Mouse (Mus musculus) layer of hippocampus, adult 2 months (tissue): ENCODE data around the gene Zfp981. TPM values are rescaled to one million over a fixed set of nuclear protein-coding genes. Genes with fewer than 3 reads are reported as not detected.
"Not testable (repeated sequence)": the region's sequence is repeated elsewhere in the genome, so short reads cannot be mapped to it uniquely, and the experiment has no call there.

Source experiments
- DNase-seq, 2 experiments: peaks; one replicate each; pipeline ENCODE4 v3.0.0; 2022; ENCODE audit warnings: low spot score in 2 of 2
- H3K27ac ChIP-seq: fragments of 200-600 bp; 2 replicates; pipeline ENCODE4 v1.8.1; 2022
- H3K4me3 ChIP-seq: fragments of 200-600 bp; 2 replicates; pipeline ENCODE4 v1.8.1; 2022; ENCODE audit warnings: mild to moderate bottlenecking
- CTCF ChIP-seq: fragments of 200-600 bp; conservative IDR thresholded peaks from 2 replicates; pipeline ENCODE4 v1.8.1; 2022; ENCODE audit warnings: antibody characterized with exemption, mild to moderate bottlenecking, moderate library complexity
- long read RNA-seq, 2 experiments: library from polyadenylated mRNA; stranded (forward); transcript quantifications; one replicate each; pipeline ENCODE4 v2.0.0; 2021; ENCODE audit warnings: borderline mapping rate in 2 of 2
- total RNA-seq, 2 experiments: library from RNA; stranded (reverse); gene quantifications; 2 replicates each; pipeline ENCODE4 v1.2.3; 2021

Gene Zfp981
- total RNA-seq = under 1 TPM in 1 of 2 experiments, not detected in 1; 0.20 TPM
- long read RNA-seq, experiment 1, partial matches to known transcripts = 2 of 10 reads
- long read RNA-seq, experiment 1, other reads (novel, unspliced or antisense) = 8 of 10 reads
- long read RNA-seq, experiment 2, partial matches to known transcripts = 0 of 18 reads
- long read RNA-seq, experiment 2, other reads (novel, unspliced or antisense) = 18 of 18 reads

DNA sequence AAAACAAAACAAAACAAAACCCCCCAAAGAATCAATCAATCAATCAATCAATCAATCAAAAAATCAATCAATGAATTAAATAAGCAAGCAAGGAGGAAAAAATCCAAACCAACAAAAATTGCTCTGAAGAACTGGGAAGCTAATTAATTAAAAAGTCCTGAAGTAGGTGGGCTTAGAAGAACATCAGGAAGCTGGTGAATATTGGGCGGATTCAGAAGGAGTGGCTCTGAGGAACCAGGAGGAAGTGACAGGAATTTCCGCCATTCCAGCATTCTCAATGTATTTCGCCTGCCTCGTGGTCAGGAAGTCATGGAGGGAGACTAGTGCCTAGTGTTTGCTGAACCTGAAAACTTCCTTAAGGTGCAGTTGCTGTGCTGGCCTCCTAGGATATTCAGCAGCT lies at the start of gene Zfp981:
Gene Zfp981 (plus strand): TSS at position 301 of the 400 bp plus-strand sequence.
- DNase-seq, H3K27ac ChIP-seq, H3K4me3 ChIP-seq: not testable (repeated sequence)

DNA sequence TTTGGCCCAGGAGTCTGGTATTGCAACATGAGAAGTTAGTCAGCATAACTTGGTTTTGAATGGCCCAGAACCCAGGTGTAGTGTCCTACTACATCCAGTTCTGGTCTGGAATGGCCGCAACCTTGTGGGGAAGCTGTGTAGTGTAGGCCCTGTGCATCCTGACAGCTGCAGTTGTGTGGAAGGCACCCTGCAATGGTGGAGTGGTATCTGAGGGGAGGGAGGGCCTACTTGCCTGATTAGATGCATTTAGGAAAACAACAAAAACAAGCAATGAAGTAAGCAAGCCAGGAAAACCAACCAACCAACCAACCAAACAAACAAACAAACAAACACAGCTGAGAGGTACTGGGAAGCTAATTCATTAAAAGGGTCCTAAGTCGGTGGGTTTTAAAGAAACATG lies 49.3 kb upstream of the Zfp981 start:
- not testable (repeated sequence) for DNase-seq, H3K4me3 ChIP-seq, H3K27ac ChIP-seq

DNA sequence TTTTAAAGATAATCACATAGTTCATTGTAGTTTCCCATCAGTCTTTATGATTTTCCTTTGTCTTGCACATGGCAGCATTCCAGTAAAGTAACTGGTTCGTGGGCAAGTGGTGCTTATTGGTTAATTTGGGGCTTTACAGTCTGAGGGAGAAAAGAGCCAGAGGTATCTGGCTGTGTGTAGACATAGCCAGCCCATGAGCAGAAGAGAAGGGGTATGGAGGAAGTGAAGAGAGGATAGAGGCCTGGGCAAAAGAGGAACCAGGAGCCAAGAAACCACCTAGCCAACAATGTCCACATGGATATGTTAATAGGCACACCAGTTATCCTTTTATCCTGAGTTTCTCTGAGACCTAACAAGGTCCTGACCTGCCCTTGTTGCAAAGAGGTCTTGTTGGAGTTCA lies 47.7 kb upstream of the Zfp981 start:
- not testable (repeated sequence) for DNase-seq, H3K27ac ChIP-seq, H3K4me3 ChIP-seq

DNA sequence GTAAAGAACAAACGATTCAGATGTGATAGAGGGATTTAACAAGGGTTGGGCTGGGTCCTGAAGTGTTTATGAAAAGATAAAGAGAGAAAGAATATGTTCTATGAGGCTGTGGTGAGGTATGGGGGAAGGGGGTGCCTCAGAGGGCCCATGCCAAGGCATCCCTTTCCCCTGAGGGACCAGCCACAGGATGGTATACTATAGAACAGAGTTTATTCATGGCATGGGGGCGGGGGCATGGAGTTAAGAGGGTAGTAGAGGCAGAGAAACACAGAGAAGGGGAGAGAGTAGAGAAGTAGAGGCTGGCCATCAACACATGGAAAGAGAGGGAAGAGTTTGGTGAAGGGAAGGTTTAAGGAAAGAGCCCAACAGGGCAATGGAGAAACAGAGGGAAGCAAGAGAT lies 46.9 kb upstream of the Zfp981 start:
- no peak for TF ChIP-seq CTCF
- no peak overlapping the region for H3K27ac ChIP-seq
- H3K4me3 ChIP-seq = no peak overlapping the region
- DNase-seq = no peak

DNA sequence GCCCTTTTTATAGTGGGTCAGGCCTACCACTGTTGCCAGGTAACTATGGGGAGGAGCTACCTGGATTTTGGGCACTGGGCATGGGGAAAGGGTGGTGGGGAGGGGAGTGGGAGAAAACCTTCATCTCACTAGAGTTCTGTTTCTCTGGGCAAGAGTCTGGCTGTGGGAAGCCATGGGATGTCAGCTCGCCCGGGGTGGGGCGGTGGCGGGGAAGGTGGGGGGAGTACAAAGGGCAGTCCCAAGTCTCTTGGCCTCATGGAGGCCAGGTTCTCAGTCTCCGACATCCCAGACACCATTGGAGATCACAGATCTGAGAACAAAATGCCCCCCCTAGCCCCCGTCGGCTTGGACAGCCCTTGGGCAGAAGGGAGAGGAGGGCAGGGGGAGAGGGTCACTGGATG lies 46.5 kb upstream of the Zfp981 start:
- DNase-seq = no peak
- Histone ChIP-seq H3K27ac (no peak overlapping the region), H3K4me3 (no peak overlapping the region)
- TF ChIP-seq CTCF = no peak

DNA sequence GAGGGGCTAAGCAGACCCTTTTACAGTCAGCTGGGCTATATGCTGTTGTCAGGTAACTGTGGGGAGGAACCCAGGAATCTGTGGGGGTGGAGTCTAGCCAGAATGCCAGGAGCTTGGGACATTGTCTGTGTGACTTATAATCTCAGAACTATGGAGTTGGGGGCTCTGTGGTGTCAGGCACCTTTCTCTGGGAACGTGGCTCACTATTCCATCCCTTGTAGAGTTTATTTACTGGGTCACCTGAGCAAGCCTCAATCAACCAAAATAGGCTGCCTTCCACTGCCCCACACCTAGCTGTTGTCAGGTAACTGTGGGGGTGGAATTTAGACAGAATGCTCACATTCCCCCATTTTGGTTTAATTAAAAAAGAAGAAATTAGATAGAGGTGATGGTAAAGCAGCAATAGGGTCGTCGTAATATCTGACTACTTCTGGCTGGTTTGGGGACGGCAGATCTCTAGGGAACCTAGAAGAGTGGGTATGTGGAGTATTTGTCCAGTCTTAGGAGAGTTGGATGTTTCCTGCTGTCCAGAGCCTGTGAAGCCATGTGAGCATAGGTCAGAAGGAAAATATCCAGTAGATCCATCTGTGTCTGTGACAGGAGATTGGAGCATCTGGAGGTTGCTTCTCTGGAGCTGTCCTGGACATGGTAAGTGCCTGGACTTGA lies 45.6 kb upstream of the Zfp981 start:
- TF ChIP-seq CTCF = no peak
- no peak for DNase-seq
- H3K27ac ChIP-seq = no peak overlapping the region
- no peak overlapping the region for H3K4me3 ChIP-seq

DNA sequence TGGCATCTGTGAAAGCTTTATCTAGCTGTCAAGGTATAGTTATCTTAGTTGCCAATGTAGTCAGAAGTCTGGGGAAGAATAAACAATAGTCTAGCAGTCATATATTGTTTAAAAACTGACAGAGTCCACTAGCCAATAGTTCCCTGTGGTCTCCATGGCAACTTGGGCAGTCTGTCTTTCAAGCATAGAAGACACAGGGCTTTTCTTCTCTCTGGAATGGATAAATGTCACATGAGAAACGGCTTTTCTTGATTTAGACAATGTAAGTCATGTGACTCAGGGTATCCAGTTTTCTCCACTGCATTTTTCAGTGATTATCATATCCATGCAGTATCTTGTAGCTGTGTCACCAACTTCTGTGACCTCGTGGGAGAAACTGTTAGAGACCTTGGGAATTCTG lies 44.7 kb upstream of the Zfp981 start:
- H3K27ac ChIP-seq = no peak overlapping the region
- DNase-seq = no peak
- H3K4me3 ChIP-seq = no peak overlapping the region
- TF ChIP-seq CTCF = no peak

DNA sequence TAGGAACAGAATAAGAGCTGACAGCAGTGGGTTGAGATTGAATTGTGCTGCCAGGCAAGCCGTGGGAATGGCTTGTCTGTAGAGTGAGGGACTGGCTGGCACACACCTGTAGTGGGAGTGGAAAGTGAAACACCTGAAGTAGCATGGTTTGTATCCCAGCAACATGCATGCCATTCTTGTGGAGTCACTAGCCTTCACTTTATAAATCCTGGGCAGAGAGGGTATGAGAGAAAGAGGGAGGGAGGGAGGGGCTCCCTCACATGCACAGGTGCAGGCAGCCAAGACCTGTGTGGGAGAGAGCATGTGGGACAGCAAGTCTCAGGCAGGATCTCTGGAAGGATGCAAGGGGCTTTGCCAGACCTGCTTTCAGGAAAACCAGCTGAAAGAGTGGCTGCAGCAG lies 44.1 kb upstream of the Zfp981 start:
- H3K27ac ChIP-seq = no peak overlapping the region
- no peak for DNase-seq
- no peak for TF ChIP-seq CTCF
- H3K4me3 ChIP-seq = no peak overlapping the region

DNA sequence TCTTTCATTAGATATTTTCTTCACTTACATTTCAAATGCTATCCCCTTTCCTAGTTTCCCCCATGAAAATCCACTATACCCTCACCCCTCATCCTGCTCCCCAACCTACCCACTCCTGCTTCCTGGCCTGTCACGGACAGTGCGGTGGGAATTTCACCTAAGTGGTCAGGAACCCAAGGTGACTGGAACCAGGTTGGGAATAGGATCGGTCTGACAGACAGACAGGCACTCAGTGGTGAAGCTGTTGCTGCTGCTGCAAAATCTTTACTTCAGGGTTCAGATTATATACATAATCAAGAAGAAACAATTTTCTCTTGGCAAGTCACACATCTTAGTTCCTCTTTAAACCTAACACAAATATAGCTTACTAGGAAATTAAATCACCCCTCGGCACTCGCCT lies 42.0 kb upstream of the Zfp981 start:
- not testable (repeated sequence) for H3K27ac ChIP-seq, DNase-seq, H3K4me3 ChIP-seq

DNA sequence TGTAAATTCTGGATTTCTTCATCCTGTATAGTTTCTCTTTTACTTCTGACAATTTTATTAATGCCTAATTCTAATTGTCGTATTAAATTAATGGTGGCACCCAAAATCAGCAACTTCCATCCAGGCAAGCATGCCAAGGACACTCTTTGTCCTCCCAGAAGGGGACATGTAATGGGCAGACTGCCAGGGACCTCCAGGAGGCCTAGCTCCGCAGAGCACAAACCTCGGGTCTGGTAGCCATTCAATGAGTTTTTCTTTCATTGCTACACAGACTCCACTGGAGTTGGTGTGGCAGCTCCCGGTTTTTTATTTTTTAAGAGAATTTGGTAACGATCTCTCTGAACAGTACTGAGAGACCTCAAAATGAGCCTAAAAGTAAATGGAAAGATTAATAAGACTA lies 41.1 kb upstream of the Zfp981 start:
- not testable (repeated sequence) for H3K4me3 ChIP-seq, DNase-seq, H3K27ac ChIP-seq

DNA sequence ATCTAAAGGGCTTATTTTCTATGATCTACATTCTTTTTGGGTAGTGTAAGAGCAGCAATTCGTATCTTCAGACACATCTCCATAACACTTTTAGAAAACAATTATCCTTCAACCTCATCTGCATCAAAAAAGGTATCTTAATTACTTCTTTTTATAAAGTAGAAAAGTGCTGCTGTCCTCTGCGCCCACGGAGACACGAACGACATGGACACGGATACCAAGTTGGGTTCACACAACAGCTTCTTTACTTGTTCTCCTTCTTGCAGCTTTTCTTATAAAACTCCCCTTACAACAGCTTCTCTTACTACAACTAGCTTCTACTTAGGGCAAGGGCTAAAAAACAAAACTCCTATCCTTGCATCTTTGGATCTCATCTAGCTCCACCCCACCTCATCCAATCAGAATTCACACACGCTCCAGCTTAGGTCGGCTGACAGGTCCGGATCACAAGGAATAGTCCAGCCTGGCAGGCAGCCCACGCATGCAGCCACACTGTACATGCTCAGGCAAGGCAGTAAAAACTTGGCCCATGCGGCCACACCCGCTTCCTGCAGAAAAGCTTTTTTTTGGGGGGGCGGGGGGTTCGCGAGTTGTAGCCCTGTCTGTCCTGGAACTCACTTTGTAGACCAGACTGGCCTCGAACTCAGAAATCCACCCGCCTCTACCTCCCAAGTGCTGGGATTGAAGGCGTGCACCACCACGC lies 38.0 kb upstream of the Zfp981 start:
- H3K27ac ChIP-seq, H3K4me3 ChIP-seq, DNase-seq: not testable (repeated sequence)

DNA sequence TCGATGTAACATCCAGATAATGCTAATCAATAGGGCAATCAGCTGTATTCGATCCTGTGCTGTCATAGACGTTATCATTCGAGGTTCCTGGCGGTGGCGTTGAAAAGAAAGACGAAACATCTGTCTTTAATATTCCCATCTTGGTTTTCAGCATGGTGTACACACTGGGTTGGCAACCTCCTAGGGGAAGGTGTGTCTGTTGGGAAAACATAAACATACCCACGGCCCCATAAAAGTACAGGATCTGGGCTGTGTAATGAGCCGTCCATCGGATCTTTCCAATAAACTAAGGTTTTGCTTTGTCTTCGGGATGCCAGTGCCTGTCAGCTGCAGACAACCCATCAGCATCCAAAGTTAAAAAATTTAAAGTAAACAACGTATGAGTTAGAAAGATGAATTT lies 31.8 kb upstream of the Zfp981 start:
- not testable (repeated sequence) for H3K27ac ChIP-seq, H3K4me3 ChIP-seq, DNase-seq

DNA sequence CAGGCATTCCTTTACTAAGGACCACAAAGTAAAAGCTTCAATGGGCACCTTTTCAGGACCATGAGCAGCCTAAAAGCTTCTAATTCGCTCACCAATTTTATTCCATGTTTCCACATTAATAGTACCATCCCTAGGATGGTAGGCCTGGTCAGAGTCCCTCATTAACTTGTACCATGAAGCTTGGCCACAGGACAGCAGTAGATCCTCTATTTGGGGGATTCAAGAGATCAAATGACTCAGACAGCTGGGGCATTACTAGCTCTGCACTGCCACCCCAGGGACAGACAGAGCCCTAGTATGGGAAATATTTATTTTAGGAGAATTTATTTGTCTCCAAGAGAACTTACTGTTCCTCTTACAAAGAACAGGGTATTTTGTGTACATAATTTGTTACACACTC lies 27.6 kb upstream of the Zfp981 start:
- DNase-seq, H3K27ac ChIP-seq, H3K4me3 ChIP-seq: not testable (repeated sequence)

DNA sequence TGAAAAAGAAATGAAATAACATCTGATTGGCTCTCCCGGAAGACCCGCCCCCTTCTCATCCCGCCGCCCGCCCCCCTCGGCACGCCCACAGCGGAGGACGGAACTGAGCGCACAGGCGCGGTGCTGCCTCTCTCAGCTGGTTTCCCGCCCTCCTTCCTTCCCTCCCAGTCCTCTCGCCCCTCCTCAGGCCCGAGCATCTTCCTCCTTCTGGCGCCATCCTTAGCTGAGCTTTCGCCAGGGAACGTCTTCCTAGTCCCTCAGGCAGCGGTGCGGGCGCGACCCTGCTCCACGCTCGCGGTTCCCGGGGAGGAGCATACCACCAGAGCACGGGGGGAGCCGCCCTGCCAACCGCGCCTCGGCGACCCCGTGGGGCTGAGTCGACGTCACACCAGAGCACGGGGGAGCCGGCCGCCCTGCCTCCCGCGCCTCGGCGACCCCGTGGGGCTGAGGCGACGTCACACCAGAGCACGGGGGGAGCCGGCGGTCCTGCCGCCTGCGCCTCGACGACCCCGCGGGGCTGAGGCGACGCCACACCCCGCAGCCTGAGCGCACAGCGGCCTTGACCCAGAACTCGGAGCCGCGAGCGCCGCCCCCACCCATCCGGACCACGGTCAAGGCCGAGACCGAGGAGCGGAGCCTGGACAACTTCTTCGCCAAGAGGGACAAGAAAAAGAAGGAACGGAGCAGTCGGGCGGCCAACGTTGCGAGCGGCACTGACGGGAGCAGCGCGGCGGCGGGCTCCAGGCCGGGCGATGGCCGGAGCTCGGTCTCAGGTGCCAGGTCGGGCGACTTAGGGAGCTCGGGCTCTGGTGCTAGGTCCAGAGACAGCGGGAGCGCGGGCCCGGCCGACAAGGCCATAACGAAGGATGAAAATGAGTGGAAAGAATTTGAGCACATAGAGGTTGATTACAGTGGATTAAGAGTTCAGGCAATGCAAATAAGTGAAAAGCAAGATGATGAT lies 26.8 kb upstream of the Zfp981 start:
- DNase-seq, H3K4me3 ChIP-seq, H3K27ac ChIP-seq: not testable (repeated sequence)

DNA sequence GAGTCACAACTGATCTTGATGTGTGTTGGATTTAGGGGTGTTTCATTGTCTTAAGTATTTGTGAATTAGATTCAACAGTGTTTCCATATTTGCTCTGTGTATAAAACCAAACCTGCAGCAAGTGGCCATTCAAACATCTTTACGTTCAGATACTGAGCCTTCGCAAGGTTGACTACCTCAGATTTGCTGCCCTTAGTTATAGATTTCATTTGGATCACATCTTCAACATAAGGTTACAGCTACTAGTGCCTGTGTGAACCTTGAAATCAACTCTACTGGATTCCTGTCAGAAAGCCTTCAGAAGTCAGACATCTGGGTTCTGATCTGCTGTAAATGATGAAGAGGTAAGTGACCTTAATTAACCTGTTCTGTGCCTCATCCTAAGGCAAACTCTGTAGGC lies 25.6 kb upstream of the Zfp981 start:
- not testable (repeated sequence) for DNase-seq, H3K4me3 ChIP-seq, H3K27ac ChIP-seq

DNA sequence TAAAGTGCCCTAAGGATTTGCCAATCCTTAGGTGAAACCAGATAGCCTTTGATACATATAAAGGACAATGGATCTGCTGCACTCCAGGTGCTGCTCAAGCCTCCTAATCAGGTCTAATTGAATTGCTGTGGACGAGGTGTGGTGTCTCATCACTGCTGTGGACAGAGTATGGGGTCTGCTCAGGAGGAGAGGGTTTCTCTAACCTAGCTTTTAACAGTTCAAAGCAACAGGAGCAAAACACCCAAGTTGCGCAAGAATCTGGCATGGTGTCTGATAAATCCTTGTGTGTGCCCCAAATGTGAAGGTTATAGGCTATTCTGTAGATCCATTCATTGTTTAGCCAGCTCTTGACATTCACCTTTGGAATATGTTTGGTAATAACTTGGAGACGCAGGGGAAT lies 24.9 kb upstream of the Zfp981 start:
- DNase-seq, H3K27ac ChIP-seq: not testable (repeated sequence)

DNA sequence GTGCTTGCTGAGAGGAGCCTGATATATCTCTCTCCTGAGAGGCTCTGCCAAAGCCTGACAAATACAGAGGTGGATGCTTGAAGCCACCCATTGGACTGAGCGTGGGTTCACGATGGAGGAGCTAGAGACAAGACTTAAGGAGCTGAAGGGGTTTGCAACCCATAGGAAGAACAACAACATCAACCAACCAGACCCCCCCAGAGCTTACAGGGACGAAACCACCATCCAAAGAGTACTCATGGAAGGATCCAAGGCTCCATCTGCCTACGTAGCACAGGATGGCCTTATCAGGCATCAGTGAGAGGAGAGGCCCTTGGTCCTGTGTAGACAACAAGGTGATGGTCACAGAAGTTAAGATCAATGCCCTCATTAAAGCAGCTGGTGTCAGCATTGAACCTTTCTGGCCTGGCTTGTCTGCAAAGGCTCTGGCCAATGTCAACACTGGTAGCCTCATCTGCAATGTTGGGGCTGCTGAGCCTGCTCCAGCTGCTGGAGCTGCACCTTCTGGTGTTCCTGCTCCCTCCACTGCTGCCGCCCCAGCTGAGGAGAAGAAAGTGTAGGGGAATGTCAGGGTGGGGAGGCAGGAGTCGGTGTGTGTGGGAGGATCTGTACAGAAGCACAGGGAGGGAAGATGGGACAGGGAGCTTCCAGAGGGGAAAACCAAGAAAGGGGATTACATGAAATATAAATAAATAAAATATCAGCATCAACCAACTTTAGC lies 21.3 kb upstream of the Zfp981 start:
- not testable (repeated sequence) for DNase-seq, H3K4me3 ChIP-seq, H3K27ac ChIP-seq

More for the DNA sequence above, 24.9 kb upstream of the Zfp981 start:
- not testable (repeated sequence) for H3K4me3 ChIP-seq

DNA sequence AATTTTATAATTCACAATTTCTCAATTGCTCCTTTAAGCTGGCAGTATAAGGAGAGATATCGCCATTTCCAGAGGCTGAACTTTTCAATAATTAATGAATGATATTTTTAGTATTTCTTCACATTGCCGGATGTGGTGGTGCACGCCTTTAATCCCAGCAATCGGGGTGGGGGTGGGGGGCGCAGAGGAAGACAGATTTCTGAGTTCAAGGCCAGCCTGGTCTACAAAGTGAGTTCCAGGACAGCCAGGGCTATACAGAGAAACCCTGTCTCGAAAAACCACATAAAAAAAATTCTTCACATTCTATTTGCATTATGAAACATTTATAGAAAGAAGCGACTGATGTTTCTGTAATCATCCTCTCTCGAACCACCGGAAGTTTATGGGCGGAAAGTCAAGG lies 19.3 kb upstream of the Zfp981 start:
- not testable (repeated sequence) for DNase-seq, H3K27ac ChIP-seq, H3K4me3 ChIP-seq
